Mouse (Mus musculus) ES-Bruce4 (cell line): Measurements from ENCODE around the gene Park7.

ENCODE experiments used
- CTCF ChIP-seq: IDR thresholded peaks from one replicate; pipeline ENCODE4 v1.8.1; 2011; ENCODE audit warnings: low read depth, low read length
- EP300 ChIP-seq: IDR thresholded peaks from 2 replicates; pipeline ENCODE4 v1.6.1; 2011; ENCODE audit warnings: low read depth, low read length; ENCODE audit not compliant: insufficient read depth

GRCm38 (mm10) chr4:150924936-150925335 lies 10.7 kb upstream of the Park7 start:
- TF ChIP-seq EP300: no peak
- TF ChIP-seq CTCF: no peak
